Mouse (Mus musculus): ENCODE data around the gene Rab5if.
"Not testable (repeated sequence)": the region's sequence is repeated elsewhere in the genome, so short reads cannot be mapped to it uniquely, and the experiment has no call there.

Rab5if gene

GRCm38 (mm10) chr2:156853999-156854771 is 8.7 kb upstream of the Rab5if start:
- not testable (repeated sequence) for DNase-seq (ENCODE audit: low spot score)

- DNase-seq (ENCODE audit: low spot score): no peak
Measured at GRCm38 (mm10) chr2:156856311-156856710, 6.6 kb upstream of the Rab5if start.

GRCm38 (mm10) chr2:156857385-156857791 is 5.5 kb upstream of the Rab5if start:
- no peak for DNase-seq (ENCODE audit: low spot score)

GRCm38 (mm10) chr2:156857835-156858234 is 5.1 kb upstream of the Rab5if start, which contains the start of gene 4930518I15Rik:
Gene 4930518I15Rik, minus strand, starts transcription at chr2:156857946.
- no peak for DNase-seq (ENCODE audit: low spot score)

- DNase-seq (ENCODE audit: low spot score): no peak
Measured at GRCm38 (mm10) chr2:156858671-156859070, 4.3 kb upstream of the Rab5if start.

GRCm38 (mm10) chr2:156862041-156862717 is 749 bp upstream of the Rab5if start:
- peak; percentile 18 for DNase-seq (ENCODE audit: low spot score)

GRCm38 (mm10) chr2:156863487-156864160 is 696 bp downstream of the Rab5if start:
- DNase-seq (ENCODE audit: low spot score): peak; percentile 42

GRCm38 (mm10) chr2:156864481-156864880 is 1.6 kb downstream of the Rab5if start:
- DNase-seq (ENCODE audit: low spot score): no peak

GRCm38 (mm10) chr2:156868994-156869393 is 6.1 kb downstream of the Rab5if start:
- DNase-seq (ENCODE audit: low spot score): no peak

GRCm38 (mm10) chr2:156869554-156869953 is 6.6 kb downstream of the Rab5if start:
- DNase-seq (ENCODE audit: low spot score): no peak

GRCm38 (mm10) chr2:156870519-156870918 is 7.6 kb downstream of the Rab5if start:
- no peak for DNase-seq (ENCODE audit: low spot score)

- peak; percentile 29 for DNase-seq (ENCODE audit: low spot score)
Measured at GRCm38 (mm10) chr2:156873629-156874028, 10.7 kb downstream of the Rab5if start.

GRCm38 (mm10) chr2:156874047-156874759 is 11.3 kb downstream of the Rab5if start:
- no peak for DNase-seq (ENCODE audit: low spot score)

- DNase-seq (ENCODE audit: low spot score): no peak
Measured at GRCm38 (mm10) chr2:156874760-156875510, 12.0 kb downstream of the Rab5if start.

GRCm38 (mm10) chr2:156877726-156878125 is 14.8 kb downstream of the Rab5if start:
- DNase-seq (ENCODE audit: low spot score): no peak

- no peak for DNase-seq (ENCODE audit: low spot score)
Measured at GRCm38 (mm10) chr2:156879541-156879940, 16.6 kb downstream of the Rab5if start.

GRCm38 (mm10) chr2:156882431-156883001 is 19.6 kb downstream of the Rab5if start:
- no peak for DNase-seq (ENCODE audit: low spot score)

- no peak for DNase-seq (ENCODE audit: low spot score)
Measured at GRCm38 (mm10) chr2:156884396-156885211, 21.7 kb downstream of the Rab5if start.

GRCm38 (mm10) chr2:156885666-156886065 is 22.7 kb downstream of the Rab5if start:
- not testable (repeated sequence) for DNase-seq (ENCODE audit: low spot score)

GRCm38 (mm10) chr2:156886084-156886631 is 23.2 kb downstream of the Rab5if start:
- no peak for DNase-seq (ENCODE audit: low spot score)

Data from urinary bladder, postnatal 25 days (tissue).